ENCODE assay signal across 8 mouse cellular contexts in the genomic region with DNA sequence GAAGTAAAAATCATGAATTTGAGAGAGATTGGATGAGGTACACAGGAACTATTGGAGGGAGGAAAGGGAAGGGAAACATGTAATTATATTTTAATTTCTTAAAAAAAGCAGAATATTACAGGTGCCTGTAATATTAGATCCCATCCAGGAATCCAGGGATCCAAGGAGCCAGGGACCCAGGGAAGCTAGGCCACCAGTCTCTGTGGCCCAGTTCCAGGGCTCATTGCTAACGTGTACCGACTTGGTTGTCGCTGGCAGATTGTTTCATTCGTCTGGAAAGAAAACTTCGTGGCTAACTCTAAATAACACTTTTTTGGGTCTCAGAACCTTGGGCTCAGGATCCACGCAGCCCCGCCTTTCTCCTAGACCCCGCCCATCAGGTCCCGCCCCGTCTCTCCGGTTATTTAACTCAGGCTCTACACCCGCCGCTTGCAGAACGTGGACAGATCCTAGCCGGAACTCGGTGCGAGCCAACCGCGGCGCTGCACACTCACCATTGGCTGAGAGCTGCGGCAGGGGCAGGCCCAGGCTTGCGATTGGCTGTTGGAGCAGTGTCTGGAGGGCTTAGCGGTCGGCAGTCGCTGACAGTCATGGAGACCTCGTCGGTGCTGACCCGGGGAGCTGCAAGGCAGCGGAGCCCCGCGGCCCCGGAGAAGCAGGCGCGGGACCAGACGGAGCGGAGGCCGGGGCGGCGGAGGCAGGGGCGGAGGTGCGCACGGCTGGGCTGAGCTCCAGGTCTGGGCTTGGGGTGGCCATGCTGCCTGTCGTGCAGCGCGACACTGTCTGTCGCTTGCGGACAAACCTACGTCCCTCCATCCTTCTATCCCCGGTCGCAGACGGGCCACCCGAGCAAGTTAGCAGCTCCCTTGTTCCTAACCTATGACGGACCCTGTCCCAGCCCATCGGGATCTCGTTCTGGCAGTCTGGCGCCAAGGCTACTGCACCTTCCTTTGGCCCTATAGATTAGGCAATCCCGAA. TPM values are rescaled to one million over a fixed set of nuclear protein-coding genes. Genes with fewer than 3 reads are reported as not detected.
DNase-seq lines count a peak whose midpoint lies in the region; ATAC-seq lines count a peak whose summit lies in the region.

A gene (plus strand): TSS at position 434 of the 978 bp plus-strand sequence.

- no peaks in the 10 kb centered on the region for H3K9me3 ChIP-seq in hindbrain, embryonic 12.5 days (replicated peaks)

- H3K4me1 ChIP-seq in hindbrain, embryonic 12.5 days, result peaks cover 9% of the 10 kb centered on the region

- WGBS in hindbrain, embryonic 12.5 days, result 1% methylated on average over 57 of the region's 57 CpGs

- peak; percentile 93 for DNase-seq in NIH3T3 (ENCODE audit: low read depth)
- peak; percentile 95 to 97 for DNase-seq in cerebellum, postnatal 10 days
- peak; percentile 93 to 95 for DNase-seq in frontal cortex, postnatal 10 days (ENCODE audit: low spot score in 2 of 2)
- DNase-seq in layer of hippocampus, postnatal 14 days (ENCODE audit: low spot score in 2 of 2), result peak; percentile 94 to 98
- peak; percentile 95 for DNase-seq in lung, postnatal 14 days
- DNase-seq in retina, adult 2 months (ENCODE audit: low read depth, low spot score), result peak; percentile 80
- peak; percentile 94 to 97 for DNase-seq in thymus, postnatal 36 days

- ATAC-seq in hindbrain, embryonic 12.5 days (ENCODE audit: low FRiP score), result peak; percentile 98

- H3K27ac ChIP-seq in hindbrain, embryonic 12.5 days, result no peak within 1 kb of the TSS

- no peaks in the 10 kb centered on the region for H3K36me3 ChIP-seq in hindbrain, embryonic 12.5 days

- peak within 1 kb of the TSS; percentile 59 for H3K4me3 ChIP-seq in hindbrain, embryonic 12.5 days

- H3K27me3 ChIP-seq in hindbrain, embryonic 12.5 days, result no peaks in the 10 kb centered on the region

- H3K4me2 ChIP-seq in hindbrain, embryonic 12.5 days (replicated peaks), result peak within 1 kb of the TSS; percentile 68

- H3K9ac ChIP-seq in hindbrain, embryonic 12.5 days, result peak within 1 kb of the TSS; percentile 66

RNA-seq across cellular contexts. Expression of the gene that starts here (rescaled TPM):
- 7.1 and 7.2 TPM in 2 replicates for polyA plus RNA-seq in hindbrain, embryonic 12.5 days (2016; fragmentation: Nextera tagmentation; extraction: Ambion mirVana)
- total RNA-seq in layer of hippocampus, postnatal 14 days (2021), result 10 to 100 TPM; 14.7 to 18.4 TPM
